Mouse (Mus musculus) thymus, postnatal 0 days (tissue): ENCODE measurements at regions not wholly inside any gene's neighbourhood (a gene's known extent, or its start where the extent isn't known, plus 50 kb on each side); places are given as distances from the start of the nearest gene placed in this dataset.

Source experiments
- DNase-seq: peaks from one replicate; pipeline ENCODE4 v3.0.0-alpha.2; 2015; ENCODE audit warnings: low spot score

GRCm38 (mm10) chr10:39316533-39316932, 52.1 kb upstream of the Fyn start:
- no peak for DNase-seq

GRCm38 (mm10) chr10:39315434-39316174, 53.1 kb upstream of the Fyn start:
- DNase-seq, result no peak

- peak; percentile 32 for DNase-seq
Observed at GRCm38 (mm10) chr10:39311501-39311900, 57.2 kb upstream of the Fyn start.

- no peak for DNase-seq
Observed at GRCm38 (mm10) chr10:39308535-39308934, 60.1 kb upstream of the Fyn start.

- DNase-seq, result no peak
Observed at GRCm38 (mm10) chr10:39292703-39293496, 75.8 kb upstream of the Fyn start.

GRCm38 (mm10) chr10:39291747-39292198, 76.9 kb upstream of the Fyn start:
- DNase-seq, result no peak

- no peak for DNase-seq
Observed at GRCm38 (mm10) chr10:39291134-39291746, 77.4 kb upstream of the Fyn start.

GRCm38 (mm10) chr10:39290245-39290644, 78.4 kb upstream of the Fyn start:
- no peak for DNase-seq

GRCm38 (mm10) chr10:39280366-39281000, 88.2 kb upstream of the Fyn start:
- DNase-seq, result no peak

GRCm38 (mm10) chr10:39274202-39274601, 94.5 kb upstream of the Fyn start:
- DNase-seq, result no peak

GRCm38 (mm10) chr10:39273426-39273825, 95.2 kb upstream of the Fyn start:
- DNase-seq, result no peak

GRCm38 (mm10) chr10:39272387-39272949, 96.2 kb upstream of the Fyn start:
- no peak for DNase-seq

GRCm38 (mm10) chr10:39270406-39270805, 98.2 kb upstream of the Fyn start:
- no peak for DNase-seq

GRCm38 (mm10) chr10:39267236-39267635, 101.4 kb upstream of the Fyn start:
- no peak for DNase-seq

- peak; percentile 10 for DNase-seq
Observed at GRCm38 (mm10) chr10:39266482-39266881, 102.2 kb upstream of the Fyn start.

- DNase-seq, result no peak
Observed at GRCm38 (mm10) chr10:39262466-39262865, 98.9 kb upstream of the Ccn6 start.

- no peak for DNase-seq
Observed at GRCm38 (mm10) chr10:39261174-39262145, 97.9 kb upstream of the Ccn6 start.

GRCm38 (mm10) chr10:39260061-39260460, 96.5 kb upstream of the Ccn6 start:
- DNase-seq, result no peak

- DNase-seq, result no peak
Observed at GRCm38 (mm10) chr10:39257371-39258154, 94.0 kb upstream of the Ccn6 start.
